Mouse (Mus musculus) heart, postnatal 0 days (tissue): ENCODE results near the gene Ankle1.

Experiments
- CTCF ChIP-seq: IDR thresholded peaks from 2 replicates; pipeline ENCODE4 v1.5.1; 2016; ENCODE audit warnings: antibody characterized with exemption, control low read depth, low read depth
- EP300 ChIP-seq: IDR thresholded peaks from 2 replicates; pipeline ENCODE4 v1.6.1; 2016; ENCODE audit warnings: antibody characterized with exemption, low read depth

DNA sequence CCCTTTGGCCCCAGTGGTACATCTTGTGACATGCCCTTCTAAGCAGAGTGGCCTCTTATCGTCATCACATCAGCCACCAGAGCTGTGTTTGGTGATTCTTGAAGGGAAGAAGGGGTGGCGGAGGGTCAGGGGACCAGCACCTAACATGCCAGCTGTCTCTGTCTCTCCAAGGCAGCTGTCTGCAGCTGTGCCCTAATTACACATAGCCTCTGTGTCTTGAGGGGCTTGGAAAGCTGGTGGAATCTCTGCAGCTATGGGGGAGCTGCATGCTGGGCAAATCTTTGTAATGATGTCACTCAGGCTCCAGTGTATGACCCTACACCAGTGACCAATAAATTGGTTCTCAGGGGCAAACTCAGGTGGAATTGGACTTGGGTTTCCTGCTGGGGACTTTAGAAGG lies 46.9 kb downstream of the Ankle1 start:
- TF ChIP-seq CTCF (no peak), EP300 (no peak)
